Mouse (Mus musculus) common myeloid progenitor, adult 5-6 weeks (primary cell): ENCODE measurements around the gene Sorcs2. TPM values are rescaled to one million over a fixed set of nuclear protein-coding genes. Genes with fewer than 3 reads are reported as not detected.
"Not testable (repeated sequence)": the region's sequence is repeated elsewhere in the genome, so short reads cannot be mapped to it uniquely, and the experiment has no call there.

Experiments used
- ATAC-seq: replicated peaks from 2 replicates; pipeline ENCODE4 v1.8.0; 2016; ENCODE audit warnings: low read depth, mild to moderate bottlenecking, moderate TSS enrichment, inconsistent platforms; ENCODE audit not compliant: poor library complexity, severe bottlenecking
- total RNA-seq: library from RNA; stranded (forward); fragments of 200-1000, 187-1606 nt; gene quantifications from 2 replicates; pipeline ENCODE4 v1.2.3, GENCODE M21; 2017

The Sorcs2 gene
- total RNA-seq, 1 experiment from 2014 or later = not detected

- no peak for ATAC-seq
Observed at GRCm38 (mm10) chr5:36394840-36395515, 3.0 kb downstream of the Sorcs2 start.

GRCm38 (mm10) chr5:36391751-36392150 lies 6.2 kb downstream of the Sorcs2 start:
- ATAC-seq = no peak

DNA sequence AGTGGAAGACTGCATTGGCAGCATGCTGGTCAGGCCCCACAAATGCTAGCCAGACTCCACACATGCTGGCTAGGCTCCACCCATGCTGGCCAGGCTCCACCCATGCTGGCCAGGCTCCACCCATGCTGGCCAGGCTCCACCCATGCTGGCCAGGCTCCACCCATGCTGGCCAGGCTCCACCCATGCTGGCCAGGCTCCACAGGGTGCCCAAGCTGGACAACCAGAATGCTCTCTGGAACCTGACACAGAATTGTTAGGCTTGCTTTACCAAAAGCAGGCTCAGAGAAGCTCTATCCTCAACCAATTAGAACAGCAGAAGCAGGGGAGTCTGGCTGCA lies 7.4 kb downstream of the Sorcs2 start:
- not testable (repeated sequence) for ATAC-seq

DNA sequence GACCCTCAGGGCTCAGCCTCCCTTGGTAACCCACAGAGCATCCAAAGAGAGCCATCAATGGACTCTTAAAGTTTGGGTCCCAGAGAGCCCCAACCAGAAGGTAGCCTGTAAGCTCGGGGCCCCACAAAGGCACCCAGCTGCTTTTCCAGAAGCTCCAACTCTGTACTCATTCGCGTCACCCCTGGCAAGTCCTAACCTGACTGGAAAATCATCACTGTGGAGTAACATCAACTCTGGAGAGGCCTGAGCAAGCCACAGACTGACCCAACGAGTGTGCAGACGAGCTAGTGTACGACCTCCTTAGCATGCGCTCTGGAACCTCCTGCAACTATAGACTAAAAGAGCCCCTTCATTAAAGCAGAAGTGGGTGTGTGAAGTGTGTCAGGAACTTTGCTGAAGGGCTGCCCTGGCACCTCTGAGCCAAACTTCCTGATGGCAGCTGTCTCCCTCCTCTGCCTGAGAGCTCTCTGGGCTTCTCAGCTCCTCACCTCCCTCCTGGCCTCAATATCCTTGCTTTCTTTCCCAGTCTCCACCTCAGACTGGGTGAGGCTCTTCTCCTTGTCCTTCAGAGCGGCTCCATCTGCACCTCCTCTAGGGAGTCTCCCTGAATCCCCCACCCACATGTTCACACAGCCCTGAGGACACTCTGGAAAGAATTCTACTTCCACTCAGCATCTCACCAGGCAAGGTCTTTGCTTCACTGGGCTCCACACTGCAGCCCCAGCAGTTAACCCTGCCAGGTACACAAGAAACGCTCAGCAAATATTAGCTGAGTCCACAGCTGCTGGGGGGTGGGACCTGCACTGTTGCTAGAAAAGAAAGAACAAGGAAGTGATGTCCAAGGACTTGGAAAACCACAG lies 8.0 kb downstream of the Sorcs2 start:
- ATAC-seq = peak; percentile 52

DNA sequence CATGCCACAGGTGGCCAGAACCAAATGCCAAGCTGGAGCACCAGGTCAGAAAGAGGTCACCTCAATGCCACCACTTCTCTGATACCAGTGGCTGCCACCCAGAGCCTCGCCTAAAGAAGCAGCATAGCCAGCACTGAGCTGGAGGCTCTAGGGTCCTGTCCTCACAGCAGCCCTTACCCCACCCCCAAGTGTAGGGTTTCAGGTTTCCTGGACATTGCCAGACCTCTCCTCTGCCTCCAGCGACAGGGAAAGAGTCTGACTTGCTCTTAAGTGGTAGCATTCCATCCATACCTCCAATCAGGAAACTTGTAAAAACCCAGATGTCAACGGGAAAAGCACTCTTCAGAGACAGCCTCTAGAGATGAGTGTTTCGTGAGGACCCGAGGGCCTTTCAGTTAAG lies 12.9 kb downstream of the Sorcs2 start:
- ATAC-seq = no peak

DNA sequence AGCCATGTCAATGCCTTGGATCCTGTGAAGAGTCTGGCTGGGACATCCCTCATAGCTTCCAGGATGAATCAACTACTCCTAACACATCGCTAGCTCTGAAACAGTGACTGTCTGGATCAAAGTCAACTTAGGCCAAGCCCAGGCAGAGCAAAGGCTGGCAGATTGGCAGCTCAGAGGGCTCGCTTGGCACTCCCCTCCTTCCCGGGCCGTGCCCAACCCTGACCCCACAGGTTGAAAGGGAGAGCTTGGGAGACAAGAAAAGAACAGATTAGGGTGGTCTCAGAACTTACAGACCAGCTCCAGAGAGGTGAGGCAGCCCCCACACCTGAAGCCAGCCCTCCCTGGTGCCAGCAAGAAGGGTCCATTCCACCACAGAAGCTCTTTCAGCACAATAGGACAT lies 14.5 kb downstream of the Sorcs2 start:
- ATAC-seq = no peak

DNA sequence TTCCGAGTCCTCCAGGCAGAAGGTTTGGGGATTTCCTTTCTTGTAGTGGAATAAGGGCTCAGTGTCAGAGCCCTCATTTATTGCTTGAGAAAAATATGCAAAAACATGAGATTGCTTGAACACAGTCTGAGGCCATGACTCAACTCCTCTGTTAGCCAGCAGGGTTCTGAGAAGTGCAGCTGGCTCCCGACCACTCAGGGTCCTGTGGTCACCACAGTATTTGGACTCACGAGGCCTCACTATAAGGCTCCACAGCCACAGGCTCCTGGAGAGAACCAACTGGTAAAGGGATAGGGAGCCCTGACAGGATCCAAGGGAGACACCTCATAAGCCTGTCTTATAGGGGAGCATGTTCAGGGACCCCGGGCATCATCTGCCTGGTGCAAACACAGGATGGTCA lies 15.2 kb downstream of the Sorcs2 start:
- no peak for ATAC-seq

- ATAC-seq = no peak
Observed at GRCm38 (mm10) chr5:36382134-36382693, 15.7 kb downstream of the Sorcs2 start.

DNA sequence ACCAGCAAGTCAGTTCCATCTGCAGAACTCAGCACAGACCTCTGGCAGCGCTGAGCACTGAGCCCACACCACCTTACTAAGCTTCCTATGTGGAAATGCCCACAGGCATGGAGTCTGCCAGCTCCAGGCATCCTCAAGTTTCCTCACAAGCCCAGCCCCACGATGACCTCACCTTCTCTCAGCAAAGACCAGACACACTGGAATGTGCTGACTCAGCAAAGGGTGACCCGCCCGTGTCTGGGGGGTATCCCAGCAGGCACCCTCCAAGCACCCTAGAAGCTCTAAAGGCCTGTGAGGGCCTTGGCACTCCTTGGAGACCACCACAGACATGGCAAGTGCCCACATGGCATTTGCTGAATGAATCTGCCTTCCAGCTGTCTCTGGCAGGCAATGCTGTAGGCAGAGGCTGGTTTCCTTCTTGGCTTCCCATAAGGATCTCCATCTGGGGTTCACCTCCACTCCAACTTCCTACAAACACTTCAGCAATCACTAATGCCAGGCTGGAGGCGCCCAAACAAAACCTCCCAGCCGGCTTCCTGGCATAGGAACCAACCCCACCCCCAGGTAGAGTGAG lies 17.9 kb downstream of the Sorcs2 start:
- no peak for ATAC-seq

DNA sequence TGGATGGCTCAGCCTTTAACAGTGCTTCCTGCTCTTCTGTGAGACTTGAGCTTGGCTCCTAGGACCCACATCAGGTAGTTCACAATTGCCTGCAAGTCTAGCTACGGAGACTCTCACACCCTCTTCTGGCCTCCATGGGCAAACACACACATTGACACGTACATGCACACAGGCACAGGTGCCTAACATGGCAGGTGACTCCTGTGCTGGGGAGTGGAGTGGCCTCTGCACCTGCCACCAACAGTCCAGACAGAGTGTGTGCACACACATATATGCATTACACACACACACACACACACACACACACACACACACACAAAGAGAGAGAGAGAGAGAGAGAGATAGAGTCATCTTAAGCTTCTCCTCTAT lies 19.6 kb downstream of the Sorcs2 start:
- ATAC-seq = no peak

DNA sequence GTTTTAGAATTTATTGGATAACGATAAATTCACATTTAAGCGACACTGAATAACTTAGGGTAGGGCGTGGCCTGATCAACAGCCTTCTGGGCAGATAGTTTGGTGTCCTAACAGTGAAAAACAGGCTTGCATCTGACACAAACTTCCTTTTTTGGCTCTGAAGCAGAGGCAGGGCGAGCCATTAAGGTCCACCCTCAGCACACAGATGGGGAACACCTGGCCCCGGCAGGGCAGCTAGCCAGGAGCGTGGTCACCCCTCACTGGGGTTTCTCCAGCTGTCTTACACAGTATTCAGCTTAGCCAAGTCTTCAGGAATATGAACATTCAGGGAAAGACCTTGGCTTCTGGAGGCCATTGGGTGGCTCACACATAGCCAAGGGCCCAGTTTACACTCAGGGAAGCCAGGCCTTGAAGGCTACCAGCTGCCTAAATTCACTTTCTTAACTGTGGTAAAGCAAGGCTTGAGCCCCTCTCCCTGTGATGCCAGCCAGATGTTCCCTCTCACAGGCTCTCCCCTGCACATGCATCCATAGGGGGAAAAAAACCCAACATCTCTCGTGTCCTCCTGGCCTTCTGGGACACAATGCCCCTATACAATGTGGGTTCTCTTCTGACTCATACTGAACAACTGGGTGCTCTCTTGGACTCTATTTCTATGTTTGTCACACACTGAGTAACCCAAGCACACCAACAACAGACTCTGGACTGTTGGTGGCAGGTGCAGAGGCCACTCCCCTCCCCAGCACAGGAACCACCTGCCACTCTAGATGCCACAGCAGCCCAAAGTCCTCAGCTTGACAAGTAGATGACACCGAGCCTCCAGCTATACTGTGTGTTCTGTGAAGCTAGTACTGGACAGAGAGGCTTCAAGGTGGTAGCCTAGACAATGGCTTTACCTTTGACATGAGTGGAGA lies 20.2 kb downstream of the Sorcs2 start:
- ATAC-seq = peak; percentile 31

GRCm38 (mm10) chr5:36375886-36376285 lies 22.1 kb downstream of the Sorcs2 start:
- no peak for ATAC-seq

GRCm38 (mm10) chr5:36374221-36375050 lies 23.5 kb downstream of the Sorcs2 start:
- ATAC-seq = peak; percentile 11; the same call in 1 of the 2 replicates

DNA sequence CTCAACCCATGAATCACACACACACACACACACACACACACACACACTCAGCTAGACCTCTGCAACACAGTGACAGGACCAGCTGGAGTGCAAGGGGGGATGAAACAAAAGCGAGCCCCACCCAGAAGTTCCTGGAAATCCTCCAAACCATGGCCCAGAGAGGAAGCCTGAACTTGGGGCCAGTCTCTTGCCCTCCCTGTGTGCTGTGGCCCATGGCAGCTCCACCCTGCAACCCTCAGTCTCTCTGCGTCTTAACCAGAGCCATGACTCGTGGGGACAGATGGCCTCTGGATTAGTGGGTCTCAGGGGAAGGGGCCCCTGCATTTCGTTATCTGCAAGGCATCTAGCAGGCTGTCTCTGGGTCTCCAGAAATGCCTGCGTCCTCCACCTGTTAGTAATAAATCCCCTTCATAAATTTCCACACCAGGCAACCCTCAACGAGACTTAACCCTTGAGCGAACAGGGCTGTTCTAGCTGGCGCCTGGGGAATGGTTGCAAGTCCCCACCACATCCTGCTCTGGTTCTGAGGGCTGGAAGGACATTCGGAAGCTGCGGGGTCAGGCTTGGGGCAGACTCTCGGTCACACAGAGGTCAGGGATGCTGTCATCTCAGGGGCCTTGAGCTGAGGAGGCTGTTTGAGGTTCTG lies 24.6 kb downstream of the Sorcs2 start:
- peak; percentile 55 for ATAC-seq

- peak; percentile 31 for ATAC-seq
Observed at GRCm38 (mm10) chr5:36371731-36372130, 26.2 kb downstream of the Sorcs2 start.

DNA sequence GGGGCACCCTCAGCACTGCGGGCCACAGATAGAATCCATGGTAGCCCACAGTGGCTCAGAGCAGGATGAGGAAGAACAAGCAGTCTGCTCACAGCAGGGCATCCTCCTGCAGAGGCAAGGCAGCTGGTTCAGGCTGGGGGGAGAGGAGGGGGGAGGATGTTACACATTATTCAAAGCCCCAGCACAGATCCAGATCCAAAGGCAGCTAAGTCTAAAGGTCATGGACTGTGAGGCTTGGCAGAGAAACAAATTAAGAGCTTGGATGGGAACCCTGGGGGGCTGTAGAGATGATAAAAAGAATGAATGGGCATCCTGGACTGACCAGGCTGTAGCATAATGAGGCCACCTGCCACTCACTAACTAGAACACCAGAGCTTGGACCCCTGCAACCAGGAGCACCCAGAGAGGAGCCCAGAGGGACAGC lies 28.7 kb downstream of the Sorcs2 start:
- no peak for ATAC-seq

DNA sequence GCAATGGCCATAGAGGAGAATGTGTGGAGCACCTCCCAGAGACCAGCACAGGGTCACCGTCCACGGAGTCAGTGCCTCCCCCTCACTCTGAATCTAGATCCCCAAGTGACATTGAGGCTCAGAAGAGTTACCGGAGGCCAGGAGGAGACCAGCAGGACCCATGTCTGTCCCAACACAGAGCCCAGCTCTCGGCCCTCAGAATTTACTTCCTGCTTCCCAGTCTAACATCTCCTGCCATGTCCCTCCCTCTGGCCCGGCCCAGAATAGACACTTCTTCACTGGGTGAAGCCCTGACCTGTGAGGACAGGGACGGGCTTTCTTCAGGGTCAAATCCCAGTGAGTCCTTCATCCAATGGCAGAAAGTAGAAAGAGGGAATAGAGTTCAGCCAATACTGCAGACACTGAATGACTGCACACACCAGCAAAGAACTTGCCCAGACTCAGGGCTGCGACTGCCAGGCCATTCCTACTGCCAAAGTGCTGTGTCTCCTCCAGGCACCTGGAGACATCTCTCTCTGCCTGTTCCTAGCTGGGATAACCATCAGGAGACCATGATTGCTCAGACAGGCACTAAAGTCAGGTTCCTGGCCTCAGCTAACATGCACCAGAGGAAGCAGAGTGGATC lies 29.3 kb downstream of the Sorcs2 start:
- ATAC-seq = no peak

- ATAC-seq = no peak
Observed at GRCm38 (mm10) chr5:36367911-36368310, 30.0 kb downstream of the Sorcs2 start.
